Mouse (Mus musculus): ENCODE measurements at regions not wholly inside any gene's neighbourhood (a gene's known extent, or its start where the extent isn't known, plus 50 kb on each side); places are given as distances from the start of the nearest gene placed in this dataset.

GRCm38 (mm10) chr17:78141136-78141535 is 58.9 kb upstream of the Crim1 start:
- no peak for TF ChIP-seq EP300 (IDR thresholded peaks at IDR 0.05; ENCODE audit: insufficient read depth, low read depth, low read length)
- no peak for TF ChIP-seq POLR2A (IDR thresholded peaks at IDR 0.05; ENCODE audit: insufficient read depth, low read length)
- H3K9me3 ChIP-seq (replicated peaks; ENCODE audit: control insufficient read depth, insufficient read depth, low read length, poor library complexity, severe bottlenecking): no peaks in the 10 kb centered on the region
- H3K9ac ChIP-seq (ENCODE audit: low read depth, poor library complexity, severe bottlenecking): no peak overlapping the region
- H3K36me3 ChIP-seq (ENCODE audit: control insufficient read depth, insufficient read depth, low read length, poor library complexity, severe bottlenecking): no peaks in the 10 kb centered on the region
- no peak overlapping the region for H3K4me3 ChIP-seq (ENCODE audit: low read depth, low read length)
- H3K27me3 ChIP-seq (ENCODE audit: control insufficient read depth, insufficient read depth, low read length, poor library complexity, severe bottlenecking): no peaks in the 10 kb centered on the region
- H3K27ac ChIP-seq (ENCODE audit: insufficient read depth, low read length): no peak overlapping the region
- H3K4me1 ChIP-seq (ENCODE audit: control insufficient read depth, insufficient read depth, low read length): no peaks in the 10 kb centered on the region

GRCm38 (mm10) chr17:78142431-78142830 is 57.6 kb upstream of the Crim1 start:
- Histone ChIP-seq H3K9ac (ENCODE audit: low read depth, poor library complexity, severe bottlenecking) (no peak overlapping the region), H3K4me3 (ENCODE audit: low read depth, low read length) (no peak overlapping the region), H3K27ac (ENCODE audit: insufficient read depth, low read length) (no peak overlapping the region), H3K27me3 (ENCODE audit: control insufficient read depth, insufficient read depth, low read length, poor library complexity, severe bottlenecking) (no peaks in the 10 kb centered on the region), H3K9me3 (replicated peaks; ENCODE audit: control insufficient read depth, insufficient read depth, low read length, poor library complexity, severe bottlenecking) (no peaks in the 10 kb centered on the region), H3K4me1 (ENCODE audit: control insufficient read depth, insufficient read depth, low read length) (no peaks in the 10 kb centered on the region), H3K36me3 (ENCODE audit: control insufficient read depth, insufficient read depth, low read length, poor library complexity, severe bottlenecking) (no peaks in the 10 kb centered on the region)
- TF ChIP-seq EP300 (IDR thresholded peaks at IDR 0.05; ENCODE audit: insufficient read depth, low read depth, low read length) (no peak), CTCF (IDR thresholded peaks at IDR 0.05; ENCODE audit: low read depth, low read length) (no peak), POLR2A (IDR thresholded peaks at IDR 0.05; ENCODE audit: insufficient read depth, low read length) (no peak)

- Histone ChIP-seq H3K4me3 (ENCODE audit: low read depth, low read length) (no peak overlapping the region), H3K27me3 (ENCODE audit: control insufficient read depth, insufficient read depth, low read length, poor library complexity, severe bottlenecking) (no peaks in the 10 kb centered on the region), H3K27ac (ENCODE audit: insufficient read depth, low read length) (no peak overlapping the region), H3K36me3 (ENCODE audit: control insufficient read depth, insufficient read depth, low read length, poor library complexity, severe bottlenecking) (no peaks in the 10 kb centered on the region), H3K4me1 (ENCODE audit: control insufficient read depth, insufficient read depth, low read length) (no peaks in the 10 kb centered on the region), H3K9me3 (replicated peaks; ENCODE audit: control insufficient read depth, insufficient read depth, low read length, poor library complexity, severe bottlenecking) (no peaks in the 10 kb centered on the region), H3K9ac (ENCODE audit: low read depth, poor library complexity, severe bottlenecking) (no peak overlapping the region)
- no peak for TF ChIP-seq EP300 (IDR thresholded peaks at IDR 0.05; ENCODE audit: insufficient read depth, low read depth, low read length)
Measured at GRCm38 (mm10) chr17:78145335-78145734, 54.7 kb upstream of the Crim1 start.

All from ES-Bruce4 (cell line).